Mouse (Mus musculus): ENCODE results near the gene Rbm48.

DNA sequence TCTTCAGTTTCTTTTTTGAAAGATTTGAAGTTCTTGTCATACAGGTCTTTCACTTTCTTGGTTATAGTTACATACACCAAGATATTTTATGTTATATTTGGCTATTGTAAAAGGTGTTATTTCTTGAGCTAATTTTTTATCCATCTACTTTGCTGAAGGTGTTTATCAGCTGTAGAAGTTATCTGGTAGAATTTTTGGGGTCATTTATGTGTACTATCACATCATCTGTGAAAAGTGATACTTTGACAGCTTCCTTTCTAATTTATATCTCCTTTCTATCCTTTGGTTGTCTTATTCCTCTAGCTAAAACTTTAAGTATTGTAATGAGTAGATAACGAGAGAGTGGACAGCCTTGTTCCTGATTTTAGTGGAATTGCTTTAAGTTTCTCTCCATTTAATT lies 44.9 kb downstream of the Rbm48 start:
- TF ChIP-seq EP300 (IDR thresholded peaks at IDR 0.05; ENCODE audit: low read depth) = no peak
- no peak for TF ChIP-seq CTCF (IDR thresholded peaks at IDR 0.05; ENCODE audit: low read depth)

Data from liver, postnatal 0 days (tissue).